Mouse (Mus musculus): ENCODE measurements around the gene Mical2.

The Mical2 gene

DNA sequence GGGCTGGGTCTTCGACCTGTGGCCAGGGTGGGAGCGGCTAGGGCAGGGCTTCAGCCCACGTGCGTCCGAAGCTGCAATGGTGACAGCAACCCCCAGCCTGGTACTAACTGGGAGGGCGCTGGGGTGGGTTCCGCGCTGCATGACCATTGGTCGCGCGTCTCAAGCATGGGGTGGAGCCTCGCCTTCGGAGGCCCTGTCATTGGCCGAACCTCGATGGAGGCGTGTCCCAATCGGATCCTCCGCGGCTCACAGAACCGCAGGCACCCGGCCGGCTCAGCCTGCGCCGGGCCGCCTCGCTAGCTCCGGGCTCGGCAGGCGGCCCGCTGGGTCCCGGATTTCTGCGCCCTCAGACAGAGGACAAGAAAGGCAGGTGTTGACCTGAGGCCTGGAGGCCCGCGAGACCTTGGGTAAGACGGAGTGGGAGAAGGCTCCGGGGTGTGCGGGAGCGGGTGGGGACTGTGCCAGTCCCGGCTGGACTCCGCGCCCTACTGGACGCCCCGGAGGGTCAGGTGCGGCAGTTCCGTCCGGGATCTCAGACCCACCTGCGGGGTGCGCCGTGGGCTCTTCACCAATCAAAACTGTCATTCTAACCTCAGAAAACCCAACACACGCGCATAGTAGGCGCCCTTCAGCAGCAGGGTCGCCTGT lies at the start of gene Mical2:
TSS of gene Mical2 (plus strand) at position 242 of the 648 bp plus-strand sequence.
- peak; percentile 82 for DNase-seq (ENCODE audit: low read depth, low spot score)

DNA sequence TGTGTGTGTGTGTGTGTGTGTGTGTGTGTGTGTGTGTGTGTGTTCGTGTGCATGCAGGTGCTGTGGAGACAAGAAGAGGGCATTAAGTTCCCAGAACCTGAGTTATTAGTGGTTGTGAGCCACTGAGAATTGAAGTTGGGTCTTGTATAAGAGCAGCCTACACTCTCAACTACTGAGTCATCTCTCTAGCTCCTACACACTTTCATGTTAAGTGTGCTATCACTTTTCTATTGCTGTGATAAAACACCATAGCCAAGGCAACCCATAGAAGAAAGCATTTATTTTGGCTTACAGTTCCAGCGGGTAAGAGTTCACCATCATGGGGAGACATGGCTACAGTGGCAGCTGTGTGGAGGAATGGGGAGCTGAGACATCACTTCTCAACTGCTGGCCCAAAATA lies 49.0 kb upstream of the Mical2 start:
- DNase-seq (ENCODE audit: low read depth, low spot score), result no peak

DNA sequence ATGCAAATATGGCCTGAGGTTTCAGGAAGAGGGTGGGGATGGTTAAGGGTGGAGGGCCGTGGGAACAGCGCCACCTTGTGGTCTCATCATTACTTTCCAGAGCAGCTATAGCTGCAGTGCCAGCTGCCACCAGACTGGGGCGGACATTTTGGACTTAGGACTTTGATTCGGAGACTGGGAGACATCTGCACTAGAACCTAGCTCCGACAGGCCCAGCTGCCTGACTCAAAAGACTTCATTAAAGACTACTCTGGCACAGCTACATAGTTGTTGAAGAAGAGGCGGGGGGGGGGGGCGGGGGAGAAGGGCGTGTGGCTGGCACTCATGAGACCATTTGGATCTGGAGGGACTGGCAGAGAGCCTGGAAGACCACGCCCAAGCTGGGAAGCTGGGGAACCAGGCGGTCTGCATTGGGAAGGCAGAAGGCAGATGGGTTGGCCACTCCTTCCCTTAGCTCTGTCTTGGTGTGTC lies 45.4 kb upstream of the Mical2 start:
- peak; percentile 70 for DNase-seq (ENCODE audit: low read depth, low spot score)

DNA sequence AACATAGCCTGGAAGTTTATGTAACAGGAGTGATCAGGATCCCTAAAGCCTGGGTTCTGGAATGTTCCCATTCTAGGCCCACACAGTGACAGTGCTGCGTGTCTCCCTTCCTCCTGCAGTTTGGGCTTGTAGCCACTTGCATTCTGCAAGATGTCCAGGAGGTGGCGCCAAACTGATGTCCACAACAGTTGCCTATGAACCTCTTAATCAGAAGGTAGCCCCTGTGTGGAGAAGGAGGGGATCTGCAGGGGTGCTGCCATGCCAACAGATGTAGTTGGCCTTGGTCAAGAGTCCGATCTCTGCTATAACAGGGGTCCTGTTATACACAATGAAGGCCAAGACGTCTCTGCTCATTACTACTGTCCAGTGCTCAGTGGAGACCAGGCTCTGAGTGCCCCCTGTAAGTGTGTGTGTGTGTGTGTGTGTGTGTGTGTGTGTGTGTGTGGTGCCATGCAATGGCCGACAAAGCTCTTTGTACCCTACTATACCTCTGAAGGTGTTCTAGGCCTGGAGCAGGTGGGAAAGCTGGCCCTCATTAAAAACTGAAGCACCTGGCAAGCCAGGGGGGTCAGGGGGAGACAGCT lies 42.3 kb upstream of the Mical2 start:
- peak; percentile 73 for DNase-seq (ENCODE audit: low read depth, low spot score)

DNA sequence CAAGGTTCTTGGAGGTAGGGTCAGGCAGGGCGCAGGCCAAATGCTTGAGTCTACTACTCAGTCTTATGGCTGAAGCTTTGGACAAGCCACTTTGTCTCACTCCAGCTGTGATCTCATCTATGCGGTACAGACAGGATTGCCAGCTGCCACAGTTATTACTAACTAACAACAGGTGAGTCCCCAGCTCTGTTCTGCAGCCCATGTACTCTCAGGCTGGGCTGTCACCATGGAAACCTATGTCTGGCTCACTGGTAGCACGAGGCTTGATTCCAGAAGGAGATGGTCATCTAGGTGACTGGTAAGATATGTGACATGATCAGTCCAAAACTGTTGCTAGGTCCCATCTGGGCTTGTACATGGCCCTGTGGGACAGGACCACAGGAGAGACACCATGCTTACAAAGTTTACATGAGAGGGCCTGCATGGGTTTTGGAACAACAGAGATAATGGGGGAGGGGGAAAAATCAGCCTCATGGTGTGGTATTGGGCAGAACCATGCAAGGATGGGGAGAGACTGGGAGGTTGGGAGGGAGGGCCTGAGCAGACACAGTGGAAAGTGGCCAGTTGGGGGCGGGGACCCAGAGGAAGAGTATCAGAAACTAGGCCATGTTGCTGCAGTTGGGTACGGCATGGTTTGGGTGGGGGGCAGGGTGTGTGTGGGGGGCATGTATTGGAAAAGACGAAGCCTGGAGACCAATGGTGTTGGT lies 41.0 kb upstream of the Mical2 start:
- DNase-seq (ENCODE audit: low read depth, low spot score), result no peak

DNA sequence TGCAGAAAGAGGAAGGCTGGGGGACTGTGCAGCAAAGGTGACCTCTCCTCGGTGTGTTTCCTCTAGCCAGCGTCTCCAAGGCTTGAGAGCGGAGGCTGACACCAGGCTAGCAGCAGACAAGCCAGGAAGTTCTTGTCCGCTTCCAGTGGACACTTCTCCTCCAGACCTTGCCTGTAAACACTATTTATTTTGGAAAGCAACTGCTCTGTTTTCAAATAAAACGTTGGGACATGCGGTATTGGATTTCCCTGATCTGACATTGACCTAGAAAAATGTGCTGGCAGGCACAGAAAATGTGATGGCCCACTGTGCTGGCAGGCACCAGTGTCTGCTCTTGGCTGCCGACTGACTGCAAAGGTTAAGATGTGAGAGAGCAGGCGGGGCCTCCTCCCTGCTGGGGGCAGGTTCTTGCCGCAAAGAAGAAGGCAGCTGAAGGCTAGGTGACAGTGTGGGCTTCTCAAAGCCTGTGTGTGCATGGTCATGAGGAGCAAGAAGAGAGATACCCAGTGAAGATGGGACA lies 40.4 kb upstream of the Mical2 start:
- DNase-seq (ENCODE audit: low read depth, low spot score), result no peak

DNA sequence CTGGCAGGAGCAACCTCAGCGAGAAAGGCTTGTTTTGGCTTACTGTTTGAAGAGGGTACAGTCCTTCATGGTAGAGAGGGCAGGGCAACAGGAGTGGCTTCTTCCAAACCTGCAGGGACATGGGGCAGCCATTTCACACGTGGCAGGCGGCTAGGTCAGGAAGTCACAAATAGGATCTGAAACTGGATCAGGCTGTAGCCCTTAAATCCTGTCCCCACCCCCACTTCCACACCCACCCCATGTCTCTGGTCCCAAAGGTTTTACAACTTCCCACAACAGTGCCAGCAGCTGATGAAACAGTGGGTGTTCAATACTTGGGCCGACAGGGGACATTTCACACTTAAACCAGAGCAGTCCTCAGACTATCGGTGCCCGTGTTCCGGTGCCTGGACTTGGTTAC lies 38.8 kb upstream of the Mical2 start:
- no peak for DNase-seq (ENCODE audit: low read depth, low spot score)

DNA sequence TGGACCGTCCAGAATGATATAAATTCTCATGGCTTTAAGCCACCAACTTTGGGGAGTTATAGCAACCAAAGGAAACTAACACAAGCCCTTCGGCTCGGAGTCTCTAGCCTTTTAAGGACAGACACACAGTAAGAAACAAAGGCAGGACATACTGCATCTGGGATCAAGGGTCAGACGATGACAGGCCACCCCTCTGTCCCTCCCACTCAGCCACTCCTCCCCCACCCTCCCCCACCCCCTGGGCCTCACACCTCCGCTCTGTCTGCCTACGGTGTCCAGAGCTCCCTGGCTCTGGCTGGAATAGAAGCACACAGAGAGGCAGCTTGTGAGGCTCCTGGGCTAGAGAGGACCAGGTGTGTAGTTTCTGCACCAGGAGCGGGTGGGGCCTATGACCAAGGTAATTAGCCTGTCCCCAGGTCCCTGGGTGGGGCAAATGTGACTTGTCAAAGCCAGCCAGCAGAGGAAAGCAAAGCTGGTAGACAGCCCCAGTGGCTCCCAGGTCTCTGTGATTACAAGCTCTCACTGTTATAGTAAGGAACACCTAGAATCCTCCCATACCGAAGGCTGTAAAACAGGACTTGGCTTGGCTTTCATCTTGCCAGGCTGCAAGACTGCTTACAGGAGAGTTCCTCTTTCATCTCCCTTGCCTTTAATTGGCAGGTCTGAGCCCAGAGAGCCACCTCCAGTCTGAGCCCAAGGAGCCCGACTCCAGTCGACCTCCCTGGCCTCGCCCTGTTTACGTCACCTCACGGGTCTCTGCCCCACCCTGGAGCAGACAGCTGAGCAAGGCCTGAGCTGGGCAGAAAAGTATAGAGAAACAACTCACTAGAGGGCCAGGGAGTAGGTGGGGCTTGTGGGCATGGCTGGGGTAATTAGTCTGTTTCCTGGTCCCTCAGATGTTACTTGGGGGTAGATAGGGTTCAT lies 37.9 kb upstream of the Mical2 start:
- DNase-seq (ENCODE audit: low read depth, low spot score), result no peak

DNA sequence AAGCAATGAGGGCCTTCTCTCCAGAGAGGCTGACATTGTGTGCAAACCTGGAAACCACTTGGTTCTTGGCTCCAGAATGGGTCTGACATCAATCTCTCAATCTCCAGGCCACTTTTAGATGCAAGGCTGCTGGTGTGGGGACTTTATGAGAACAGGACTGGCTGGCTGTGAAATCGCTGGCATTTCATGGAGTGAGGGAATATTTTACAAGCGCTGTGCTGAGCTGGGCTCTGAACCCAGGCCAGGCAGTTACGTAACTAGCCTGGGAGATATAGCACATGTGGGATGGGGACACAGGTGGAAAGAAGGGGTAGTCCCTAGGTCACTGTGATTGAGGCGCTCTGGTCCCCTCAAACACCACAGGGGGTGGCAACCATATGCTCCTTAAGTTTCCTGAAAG lies 33.4 kb upstream of the Mical2 start:
- DNase-seq (ENCODE audit: low read depth, low spot score), result no peak

DNA sequence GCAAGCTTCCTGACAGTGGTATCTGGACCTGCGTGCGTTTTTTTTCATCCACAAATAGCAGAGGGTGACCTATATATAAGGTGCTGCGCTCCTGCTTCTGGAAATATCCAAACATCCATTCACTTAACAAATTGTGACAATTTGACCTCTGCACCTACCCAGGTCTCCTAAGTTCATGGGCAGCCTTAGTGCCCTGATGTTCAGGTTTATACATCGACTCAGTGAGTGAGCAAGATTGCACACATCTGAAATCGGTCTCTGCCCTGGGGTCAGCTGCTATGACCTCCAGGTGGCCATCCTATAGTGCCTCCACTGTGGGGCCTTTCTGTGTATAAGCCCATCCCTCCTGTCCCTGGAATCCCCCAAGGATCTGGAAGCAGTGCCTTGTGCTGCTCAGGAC lies 32.9 kb upstream of the Mical2 start:
- DNase-seq (ENCODE audit: low read depth, low spot score), result no peak

DNA sequence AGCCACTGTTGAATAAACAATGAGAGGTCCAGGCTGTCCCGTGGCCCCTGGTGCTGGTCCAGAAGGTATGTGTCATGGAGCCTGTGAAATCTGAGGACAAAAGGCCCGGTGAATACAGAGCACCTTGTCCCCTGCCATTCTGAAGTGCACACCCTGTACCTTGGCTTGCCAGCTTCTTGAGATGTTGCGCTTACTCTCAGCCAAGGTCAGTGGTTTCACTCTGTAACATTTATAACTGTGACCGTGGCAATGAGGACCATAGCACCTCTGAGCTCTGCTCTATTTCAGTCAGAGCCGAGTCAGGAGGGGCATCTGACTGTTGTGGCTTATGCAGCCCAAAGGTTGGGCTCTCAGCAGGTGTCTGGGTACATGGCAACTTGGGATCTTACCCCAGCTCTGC lies 31.4 kb upstream of the Mical2 start:
- no peak for DNase-seq (ENCODE audit: low read depth, low spot score)

DNA sequence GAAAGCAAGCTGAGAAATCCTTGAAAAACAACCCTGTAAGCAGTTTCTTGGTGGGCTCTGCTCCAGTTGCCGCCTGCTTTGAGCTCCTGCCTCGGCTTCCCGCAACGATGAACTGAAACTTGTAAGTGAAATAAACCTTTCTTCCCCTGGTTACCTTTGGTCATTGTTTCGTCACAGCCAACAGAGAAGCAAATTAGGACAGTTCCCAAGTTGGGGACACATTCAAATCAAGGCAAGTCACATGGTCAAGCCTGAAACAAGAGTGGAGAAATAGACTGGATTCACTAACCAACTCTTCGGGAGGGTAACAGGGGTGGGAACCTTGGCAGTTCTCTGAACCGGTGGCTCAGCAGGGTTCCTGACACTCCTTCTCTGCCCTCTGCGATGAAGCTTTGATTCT lies 28.2 kb upstream of the Mical2 start:
- no peak for DNase-seq (ENCODE audit: low read depth, low spot score)

DNA sequence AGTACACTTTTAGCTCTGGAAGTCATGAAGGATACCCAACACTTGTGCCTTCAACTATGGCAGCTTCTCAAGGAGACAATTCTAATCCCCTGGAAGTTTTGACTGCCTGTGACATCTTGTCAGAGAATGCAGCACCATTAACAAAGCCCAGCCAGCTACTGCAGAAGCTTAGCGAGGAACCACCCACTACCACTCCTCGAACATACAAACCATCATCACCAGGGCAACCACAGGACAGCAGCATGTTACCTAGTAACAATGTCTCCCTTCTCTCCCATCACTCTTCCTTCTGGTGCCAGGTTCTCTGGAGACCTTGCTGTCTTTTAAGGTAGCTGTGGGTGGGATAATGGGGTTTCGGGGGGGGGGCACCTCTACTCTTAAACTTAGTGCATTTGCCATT lies 26.3 kb upstream of the Mical2 start:
- no peak for DNase-seq (ENCODE audit: low read depth, low spot score)

DNA sequence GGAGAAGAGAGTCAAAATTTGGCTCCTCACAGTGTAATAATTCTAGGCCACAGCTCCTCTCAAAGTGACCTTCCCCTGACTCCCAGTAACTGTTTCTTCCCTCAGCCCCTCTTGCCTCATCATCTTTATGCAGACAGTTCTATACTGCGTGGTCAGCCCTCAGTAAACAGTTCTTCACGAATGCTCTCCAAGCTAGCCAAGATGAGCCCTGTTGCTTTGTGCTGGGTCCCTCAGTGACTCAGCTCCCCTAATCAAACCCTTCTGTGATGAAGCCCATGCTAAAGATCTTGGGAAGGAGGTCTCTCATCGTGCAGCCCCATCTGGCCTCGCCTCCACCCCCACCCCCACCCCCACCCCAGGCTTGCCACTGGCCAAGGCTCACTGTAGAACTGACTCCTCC lies 24.9 kb upstream of the Mical2 start:
- no peak for DNase-seq (ENCODE audit: low read depth, low spot score)

DNA sequence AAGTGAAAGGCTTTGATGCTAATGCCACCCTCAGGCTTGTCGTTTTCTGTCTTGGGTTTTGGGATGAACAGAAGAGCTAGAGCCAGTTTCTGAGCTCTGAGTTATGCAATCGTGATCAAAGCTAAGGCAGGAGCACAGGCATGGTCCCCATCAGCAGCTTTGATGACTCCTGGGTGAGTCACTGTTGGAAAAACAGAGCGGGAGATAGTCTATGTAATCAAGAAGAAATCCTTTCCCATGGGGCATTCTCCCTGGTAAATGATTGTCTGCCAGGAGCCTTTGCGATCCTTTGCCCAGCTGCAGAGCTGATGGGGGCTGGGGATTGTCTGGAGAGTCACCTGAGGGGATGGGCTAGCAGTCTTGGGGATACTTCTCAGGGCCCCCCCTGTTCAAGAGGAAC lies 23.5 kb upstream of the Mical2 start:
- no peak for DNase-seq (ENCODE audit: low read depth, low spot score)

DNA sequence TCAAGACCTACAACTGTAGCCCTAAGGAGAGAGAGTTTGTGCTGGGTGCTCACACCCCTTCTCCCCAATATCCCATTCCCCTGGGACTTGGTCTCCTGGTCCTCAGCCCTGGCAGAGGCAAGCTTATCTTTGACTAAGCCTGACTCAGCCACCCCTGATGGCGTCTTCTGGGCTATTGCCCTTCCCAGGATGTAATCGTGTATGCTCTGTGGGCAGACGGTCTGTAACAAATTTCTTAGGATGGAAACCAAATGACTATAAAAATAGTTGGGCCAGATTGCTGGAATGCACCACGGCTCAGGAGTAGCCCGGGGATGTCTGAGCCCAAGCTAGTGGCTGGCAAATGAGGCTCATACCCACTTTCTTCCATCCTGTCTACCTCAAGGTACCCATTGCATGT lies 22.8 kb upstream of the Mical2 start:
- no peak for DNase-seq (ENCODE audit: low read depth, low spot score)

DNA sequence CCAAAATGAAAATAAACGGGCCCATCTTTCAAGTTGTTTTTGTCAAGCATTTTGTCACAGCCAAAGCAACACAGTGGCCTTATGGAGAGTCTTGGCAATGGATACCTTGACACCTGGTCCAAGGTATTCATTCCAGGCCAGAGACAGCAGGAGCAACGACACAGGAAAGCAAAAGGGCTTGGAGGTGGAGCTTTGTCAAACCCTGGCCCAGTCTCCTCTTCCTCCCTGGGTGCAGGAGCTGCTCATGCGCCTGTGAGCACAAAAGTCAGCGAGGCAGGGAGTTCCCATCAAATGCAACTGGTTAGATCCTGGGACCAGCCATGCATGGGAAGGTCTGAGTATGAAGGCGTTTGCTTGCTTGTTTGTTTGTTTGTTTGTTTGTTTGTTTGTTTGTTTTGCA lies 21.7 kb upstream of the Mical2 start:
- DNase-seq (ENCODE audit: low read depth, low spot score), result no peak

DNA sequence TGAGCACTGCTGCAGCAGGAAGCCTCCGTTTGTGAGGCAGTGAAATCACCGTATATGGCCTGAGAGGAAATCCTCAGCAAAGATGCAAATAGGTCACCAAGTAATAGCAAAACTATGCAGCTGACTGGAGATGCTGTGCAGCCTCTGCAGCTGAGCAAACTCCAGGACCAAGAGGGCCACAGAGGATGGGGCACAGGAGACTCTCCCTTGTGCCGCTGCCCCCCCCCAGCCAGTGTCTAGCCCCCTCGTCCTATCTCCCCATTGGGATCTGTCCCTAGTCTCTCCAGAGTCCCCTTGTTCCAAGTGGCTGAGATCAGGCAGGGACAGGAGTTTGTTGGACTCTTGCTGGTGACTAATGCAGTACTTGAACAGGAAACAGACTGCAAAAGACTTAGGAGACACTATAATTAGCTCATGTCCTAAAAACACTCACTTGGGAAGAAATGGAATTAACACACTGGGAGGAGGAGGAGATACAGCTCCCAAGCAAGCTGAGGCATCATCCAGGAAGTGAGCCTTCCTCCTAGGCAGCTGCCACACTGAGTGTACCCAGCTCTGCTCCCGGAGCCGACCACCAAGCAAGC lies 21.2 kb upstream of the Mical2 start:
- DNase-seq (ENCODE audit: low read depth, low spot score), result peak; percentile 36

DNA sequence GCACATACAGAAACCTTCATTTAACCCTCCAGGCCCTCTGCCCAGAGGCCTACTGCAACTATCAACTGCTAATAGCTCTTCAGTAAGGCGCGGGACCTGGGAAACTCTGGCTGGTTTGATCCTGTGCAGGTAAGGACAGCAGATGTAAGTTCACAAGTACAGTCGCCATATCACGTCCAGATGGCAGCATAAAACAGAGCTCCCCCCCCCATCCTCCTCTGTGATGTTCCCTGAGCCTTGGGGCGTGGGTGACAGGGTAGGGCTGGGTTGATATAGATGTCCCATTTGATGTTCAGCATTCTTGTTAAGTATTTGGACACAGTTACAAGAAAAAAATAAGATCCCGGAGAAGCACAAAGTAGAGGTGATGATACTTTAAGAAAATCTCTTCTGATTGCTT lies 20.1 kb upstream of the Mical2 start:
- no peak for DNase-seq (ENCODE audit: low read depth, low spot score)

DNA sequence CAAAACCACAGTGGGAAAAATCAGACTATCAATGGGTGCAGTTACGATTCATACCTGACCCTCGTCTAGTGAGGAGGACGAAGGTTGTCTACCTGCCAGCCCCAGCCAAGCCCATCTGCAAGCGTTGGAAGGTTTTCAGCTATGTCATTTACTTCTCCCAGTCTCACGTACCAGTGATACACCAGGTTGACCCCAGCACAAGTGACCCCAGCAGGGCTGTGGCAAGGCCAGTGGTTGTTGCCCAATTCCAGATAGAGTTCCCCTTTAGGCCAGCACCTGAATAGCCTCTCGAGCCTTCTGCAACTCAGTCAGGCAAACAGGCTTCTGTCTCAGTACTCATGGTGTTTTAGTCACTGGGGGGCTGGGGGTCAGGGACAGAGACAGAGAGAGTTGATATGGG lies 17.9 kb upstream of the Mical2 start:
- DNase-seq (ENCODE audit: low read depth, low spot score), result no peak

Data from CD4-positive helper T cell, adult 2 months (primary cell).